Mouse (Mus musculus) stomach, postnatal 0 days (tissue): ENCODE measurements around the gene Irak2. TPM values are rescaled to one million over a fixed set of nuclear protein-coding genes. Genes with fewer than 3 reads are reported as not detected.
"Not testable (repeated sequence)": the region's sequence is repeated elsewhere in the genome, so short reads cannot be mapped to it uniquely, and the experiment has no call there.

Source experiments
- ATAC-seq: fragments of 200-750 bp; cut with Nextera tagmentation; 2 replicates; pipeline ENCODE4 v1.8.0; 2017; ENCODE audit not compliant: low FRiP score, low TSS enrichment
- DNase-seq: peaks from one replicate; pipeline ENCODE4 v3.0.0-alpha.2; 2016; ENCODE audit warnings: low spot score
- H3K27ac ChIP-seq: fragments of 300-500 bp; sonication (generic); replicated peaks from 2 replicates; pipeline ENCODE4 v1.5.1; 2014; ENCODE audit warnings: mild to moderate bottlenecking, control low read depth
- H3K27me3 ChIP-seq: fragments of 300-500 bp; sonication (generic); 2 replicates; pipeline ENCODE4 v1.6.1; 2014; ENCODE audit warnings: low read length; ENCODE audit not compliant: control insufficient read depth, insufficient read depth
- H3K36me3 ChIP-seq: fragments of 300-500 bp; sonication (generic); 2 replicates; pipeline ENCODE4 v1.6.1; 2014; ENCODE audit warnings: low read length, mixed read lengths; ENCODE audit not compliant: control insufficient read depth, insufficient read depth
- H3K4me1 ChIP-seq: fragments of 300-500 bp; sonication (generic); replicated peaks from 2 replicates; pipeline ENCODE4 v1.6.1; 2014; ENCODE audit warnings: antibody characterized with exemption; ENCODE audit not compliant: control insufficient read depth, insufficient read depth
- H3K4me2 ChIP-seq: fragments of 300-500 bp; sonication (generic); replicated peaks from 2 replicates; pipeline ENCODE4 v1.6.1; 2014; ENCODE audit warnings: low read depth, mild to moderate bottlenecking, control low read depth, moderate library complexity
- H3K4me3 ChIP-seq: fragments of 300-500 bp; sonication (generic); 2 replicates; pipeline ENCODE4 v1.5.1; 2014; ENCODE audit warnings: low read depth, low read length, control low read depth
- H3K9ac ChIP-seq: fragments of 300-500 bp; sonication (generic); 2 replicates; pipeline ENCODE4 v1.6.1; 2014; ENCODE audit warnings: mild to moderate bottlenecking, low read length, control low read depth, mixed read lengths
- H3K9me3 ChIP-seq: fragments of 300-500 bp; sonication (generic); 2 replicates; pipeline ENCODE4 v1.6.1; 2016; ENCODE audit warnings: low read length; ENCODE audit not compliant: control insufficient read depth
- CTCF ChIP-seq: IDR thresholded peaks from 2 replicates; pipeline ENCODE4 v1.5.1; 2016; ENCODE audit warnings: antibody characterized with exemption, low read depth, mild to moderate bottlenecking, moderate library complexity
- EP300 ChIP-seq: optimal IDR thresholded peaks from 2 replicates; pipeline ENCODE3; 2016; ENCODE audit warnings: antibody characterized with exemption
- WGBS: fragments of 180-500 bp; shearing (Covaris S2); extraction: QIAGEN DNeasy Blood & Tissue Kit; methylation state at CpG from one replicate; pipeline ENCODE4 v1.1.7; 2014; 5-methylcytosine and 5-hydroxymethylcytosine counted together
- polyA plus RNA-seq: library from polyadenylated mRNA; unstranded; fragments of >200 nt; fragmentation: Nextera tagmentation; extraction: Ambion mirVana; gene quantifications from 2 replicates; pipeline ENCODE4 v1.2.1, GENCODE M21; 2015

Gene Irak2
- polyA plus RNA-seq, 1 experiment from 2014 or later: 9.6 TPM

- ATAC-seq (no peak; the same call in 1 of the 2 replicates), DNase-seq (no peak)
- Histone ChIP-seq H3K27me3 (no peaks in the 10 kb centered on the region), H3K9me3 (no peaks in the 10 kb centered on the region), H3K9ac (peak overlapping the region; percentile 88), H3K4me1 (peaks cover 2% of the 10 kb centered on the region; the same call in 1 of the 2 replicates), H3K27ac (peak overlapping the region; percentile 96), H3K4me2 (peak overlapping the region; percentile 96), H3K4me3 (peak overlapping the region; percentile 82), H3K36me3 (peaks cover 9% of the 10 kb centered on the region; the same call in 1 of the 2 replicates)
- under 1% methylated on average over 94 of the region's 113 CpGs for WGBS
- TF ChIP-seq EP300: no peak
- no peak for TF ChIP-seq CTCF
Measured at GRCm38 (mm10) chr6:113697222-113698205, 59.2 kb downstream of the Irak2 start.

DNA sequence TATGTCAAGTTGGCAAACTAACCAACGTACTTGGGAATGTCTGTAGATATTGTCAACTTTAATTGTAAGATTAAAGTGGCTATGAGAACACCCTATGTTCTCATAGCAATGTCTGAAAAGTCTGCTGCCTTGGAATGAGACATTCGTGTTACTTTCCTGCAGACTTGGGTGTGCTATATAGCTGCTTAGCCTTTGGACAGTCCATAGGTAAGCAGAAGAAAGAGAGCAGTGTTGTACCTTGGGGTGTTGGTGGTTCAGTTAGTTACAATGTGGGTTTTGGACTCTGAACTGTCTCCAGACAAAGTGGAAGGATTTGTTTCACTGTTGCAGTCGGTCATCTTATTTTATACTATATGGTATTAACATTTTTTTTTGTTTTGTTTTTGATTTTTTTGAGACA, 74.5 kb downstream of the Irak2 start:
- TF ChIP-seq CTCF: no peak
- TF ChIP-seq EP300: no peak
- 91% methylated on average over 3 of the region's 3 CpGs for WGBS
- Histone ChIP-seq H3K4me3 (no peak overlapping the region), H3K36me3 (peaks cover 39% of the 10 kb centered on the region), H3K27ac (no peak overlapping the region), H3K9me3 (no peaks in the 10 kb centered on the region), H3K4me2 (no peak overlapping the region), H3K9ac (no peak overlapping the region), H3K27me3 (no peaks in the 10 kb centered on the region), H3K4me1 (no peaks in the 10 kb centered on the region)
- ATAC-seq (no peak), DNase-seq (no peak)

GRCm38 (mm10) chr6:113713389-113713788, 75.1 kb downstream of the Irak2 start:
- H3K4me1 ChIP-seq, H3K9ac ChIP-seq, H3K4me3 ChIP-seq, ATAC-seq, H3K27me3 ChIP-seq, H3K9me3 ChIP-seq, H3K27ac ChIP-seq, DNase-seq, H3K4me2 ChIP-seq: not testable (repeated sequence)
- 84% methylated on average over 5 of the region's 5 CpGs for WGBS
- peaks cover 33% of the 10 kb centered on the region for H3K36me3 ChIP-seq

DNA sequence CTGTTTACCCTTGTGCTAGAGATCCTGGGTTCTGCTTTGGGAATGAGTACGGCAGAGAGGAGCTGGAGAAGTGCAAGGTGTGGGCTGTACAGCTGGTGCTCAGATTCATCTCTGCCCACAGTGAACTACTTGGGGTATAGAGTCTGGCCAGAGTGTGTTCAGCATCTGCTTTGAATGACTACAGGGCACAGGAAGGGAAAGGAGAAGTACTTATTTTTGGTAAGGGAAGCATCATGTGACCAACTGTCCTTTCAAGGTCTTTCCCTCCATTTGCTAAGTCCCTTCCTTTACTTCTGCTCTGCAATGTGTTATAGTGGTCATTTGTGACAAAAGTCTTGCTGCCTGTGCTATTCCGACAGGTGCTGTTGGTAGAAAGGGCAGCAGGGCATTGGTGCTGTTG, 76.0 kb downstream of the Irak2 start:
- ATAC-seq (no peak), DNase-seq (no peak)
- Histone ChIP-seq H3K9ac (no peak overlapping the region), H3K27ac (no peak overlapping the region), H3K36me3 (peaks cover 31% of the 10 kb centered on the region), H3K4me3 (no peak overlapping the region), H3K9me3 (no peaks in the 10 kb centered on the region), H3K27me3 (no peaks in the 10 kb centered on the region), H3K4me2 (no peak overlapping the region), H3K4me1 (no peaks in the 10 kb centered on the region)
- TF ChIP-seq CTCF (no peak), EP300 (no peak)
- 86% methylated on average over 2 of the region's 2 CpGs for WGBS

DNA sequence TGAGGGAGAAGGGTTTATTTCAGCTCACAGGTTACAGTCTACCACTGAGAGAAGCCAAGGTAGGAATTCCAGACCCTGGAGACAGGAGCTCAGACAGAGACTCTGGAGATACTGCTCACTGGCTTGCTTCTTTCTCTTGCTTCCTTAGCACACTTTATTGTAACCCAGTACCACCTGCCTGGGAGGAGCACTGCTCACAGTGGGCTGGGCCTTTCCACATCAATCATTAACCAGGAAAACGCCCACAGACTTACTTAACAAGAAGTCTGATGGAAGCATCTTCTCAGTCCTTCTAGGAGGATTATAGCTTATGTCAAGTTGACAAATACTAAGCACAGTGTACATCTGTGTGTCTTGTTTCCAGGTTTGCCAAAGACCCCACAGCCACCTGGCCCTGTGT, 76.5 kb downstream of the Irak2 start:
- 48% methylated on average over 1 of the region's 1 CpGs for whole genome bisulfite sequencing
- H3K9me3 ChIP-seq: no peaks in the 10 kb centered on the region
- peaks cover 33% of the 10 kb centered on the region for H3K36me3 ChIP-seq
- H3K27ac ChIP-seq: no peak overlapping the region
- H3K4me3 ChIP-seq: no peak overlapping the region
- H3K4me1 ChIP-seq: no peaks in the 10 kb centered on the region
- no peak overlapping the region for H3K9ac ChIP-seq
- no peaks in the 10 kb centered on the region for H3K27me3 ChIP-seq
- DNase-seq: peak; percentile 35
- no peak overlapping the region for H3K4me2 ChIP-seq
- TF ChIP-seq EP300 (no peak), CTCF (no peak)
- ATAC-seq: peak; percentile 41; the same call in 1 of the 2 replicates

GRCm38 (mm10) chr6:113717541-113717940, 79.3 kb downstream of the Irak2 start:
- H3K4me2 ChIP-seq: no peak overlapping the region
- DNase-seq: no peak
- H3K4me3 ChIP-seq: no peak overlapping the region
- H3K27me3 ChIP-seq: no peaks in the 10 kb centered on the region
- WGBS: 79% methylated on average over 3 of the region's 3 CpGs
- ATAC-seq: no peak
- no peak overlapping the region for H3K27ac ChIP-seq
- H3K9ac ChIP-seq: no peak overlapping the region
- H3K4me1 ChIP-seq: no peaks in the 10 kb centered on the region
- H3K9me3 ChIP-seq: no peaks in the 10 kb centered on the region
- H3K36me3 ChIP-seq: peaks cover 22% of the 10 kb centered on the region; the same call in 1 of the 2 replicates
- no peak for TF ChIP-seq CTCF
- no peak for TF ChIP-seq EP300
